Mouse (Mus musculus) ovary, postnatal 36 days (tissue): Measurements from ENCODE around the gene Itga9.

Source experiments
- DNase-seq: peaks from one replicate; pipeline ENCODE4 v3.0.0; 2022; ENCODE audit warnings: low spot score, mixed read lengths

The Itga9 gene

GRCm38 (mm10) chr9:118653436-118653835 lies 46.9 kb downstream of the Itga9 start:
- no peak for DNase-seq

GRCm38 (mm10) chr9:118654969-118655368 lies 48.5 kb downstream of the Itga9 start:
- DNase-seq = no peak

- no peak for DNase-seq
These were observed 49.2 kb downstream of the Itga9 start for GRCm38 (mm10) chr9:118655726-118656125.

DNA sequence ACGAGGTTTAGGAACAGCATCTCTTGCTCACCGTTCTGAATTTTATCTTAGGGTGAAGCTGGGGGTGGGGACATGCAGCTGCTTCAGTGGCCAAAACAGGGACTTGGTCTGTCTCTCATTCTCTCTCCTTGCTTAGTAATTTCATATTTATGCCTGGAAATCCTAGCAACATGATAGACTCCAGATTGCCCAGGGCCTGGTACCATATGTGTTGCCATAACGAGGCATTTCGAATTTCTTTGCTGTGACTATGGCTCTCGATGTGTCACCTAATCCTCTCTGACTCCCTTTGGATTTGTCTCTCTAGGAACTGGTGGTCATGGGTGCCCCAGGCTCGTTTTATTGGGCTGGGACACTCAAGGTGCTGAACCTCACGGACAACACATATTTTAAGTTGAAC lies 51.7 kb downstream of the Itga9 start:
- DNase-seq = no peak

DNA sequence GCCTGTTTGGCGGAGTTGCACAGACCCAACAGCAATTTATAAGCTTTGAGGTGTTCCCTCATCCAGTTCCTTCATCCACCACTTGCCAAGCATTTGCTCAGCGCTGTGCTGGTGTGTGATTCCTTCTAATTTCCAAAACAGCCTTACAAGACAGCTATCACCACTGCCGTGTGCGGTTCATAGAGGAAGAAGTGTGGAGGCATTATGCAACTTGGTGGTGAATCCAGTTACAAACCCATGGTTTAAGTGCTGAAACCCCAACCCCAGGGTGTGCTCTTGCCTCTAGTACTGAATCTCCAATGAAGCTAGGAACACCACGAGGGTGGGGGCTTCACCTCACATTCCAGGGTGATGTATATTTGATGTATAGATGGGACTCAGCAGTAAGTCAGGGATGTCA lies 53.3 kb downstream of the Itga9 start:
- no peak for DNase-seq

DNA sequence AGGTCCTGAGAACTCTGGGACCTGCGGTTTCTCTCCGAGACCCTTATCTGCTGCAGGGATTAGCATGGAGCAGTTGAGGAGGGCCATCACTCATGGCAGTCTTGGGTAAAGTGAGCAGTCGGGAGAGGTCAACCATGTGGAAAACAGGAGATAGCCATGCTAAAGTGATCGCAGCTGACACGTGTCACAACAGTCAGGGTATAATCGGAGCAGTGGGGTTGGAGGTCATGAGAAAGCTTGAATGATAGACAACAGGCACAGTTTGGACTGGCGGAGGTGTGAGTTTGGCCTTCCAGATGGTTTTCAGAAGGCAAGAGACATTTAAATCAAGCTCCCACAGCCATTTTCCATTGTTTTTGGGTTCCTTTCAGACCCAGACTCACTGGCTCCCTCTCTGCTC lies 53.8 kb downstream of the Itga9 start:
- DNase-seq = no peak

DNA sequence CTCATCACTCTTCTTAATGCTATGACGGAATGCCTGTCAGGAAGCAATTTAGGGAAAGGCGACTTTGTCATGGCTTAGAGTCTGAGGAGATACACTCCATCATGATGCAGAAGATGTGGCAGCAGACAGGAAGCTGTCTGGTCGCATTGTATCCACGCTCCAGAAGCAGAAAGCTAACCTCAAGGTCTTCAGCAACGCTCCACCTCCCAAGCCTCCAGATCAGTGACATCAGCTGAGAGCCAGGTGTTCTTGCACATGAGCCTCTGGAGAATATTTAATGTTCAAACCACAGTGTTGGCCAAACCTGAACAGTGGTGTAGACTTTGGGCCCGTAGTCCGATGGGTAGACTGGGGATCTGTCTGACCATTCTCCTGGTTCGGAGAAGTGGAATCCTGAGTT lies 55.5 kb downstream of the Itga9 start:
- DNase-seq = no peak

DNA sequence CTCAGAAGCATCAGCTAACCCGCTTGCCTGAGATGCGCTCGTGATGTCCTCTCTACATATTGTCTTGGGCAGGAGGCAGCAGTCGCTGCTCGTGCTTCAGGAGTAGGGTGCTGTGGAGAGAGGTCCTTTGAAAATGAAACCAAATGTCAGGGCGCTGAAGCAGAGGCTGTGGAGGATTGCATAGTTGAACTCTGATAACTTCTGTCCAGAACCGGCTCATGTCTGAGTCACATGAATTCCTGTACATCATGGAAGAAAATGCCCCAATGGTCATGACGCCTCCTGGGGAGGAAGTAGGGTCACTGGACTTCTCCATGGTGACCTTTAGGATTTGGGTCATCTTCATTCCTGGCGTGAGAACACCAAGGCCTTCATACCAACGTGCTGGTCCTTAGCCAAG lies 56.0 kb downstream of the Itga9 start:
- DNase-seq = no peak

DNA sequence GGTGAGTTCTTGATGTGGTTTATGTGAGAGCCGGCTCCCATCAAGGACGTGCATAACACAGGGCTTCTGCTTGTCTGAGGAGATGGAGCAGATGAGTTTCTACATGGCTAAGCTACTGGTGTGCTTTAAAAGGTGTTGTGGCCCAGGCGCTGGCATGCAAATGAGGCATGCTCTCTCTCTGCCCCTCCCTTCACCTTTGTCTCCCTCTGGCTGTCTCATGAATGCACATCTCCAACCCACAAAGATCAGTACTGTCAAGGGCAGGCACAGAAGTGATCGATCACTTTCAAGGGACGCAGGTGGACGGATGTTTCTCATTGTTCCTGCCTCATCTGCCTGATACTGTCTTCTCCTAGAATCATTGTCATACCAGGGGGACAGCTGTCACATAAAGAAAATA lies 57.4 kb downstream of the Itga9 start:
- DNase-seq = no peak

GRCm38 (mm10) chr9:118666069-118666468 lies 59.6 kb downstream of the Itga9 start:
- DNase-seq = no peak

DNA sequence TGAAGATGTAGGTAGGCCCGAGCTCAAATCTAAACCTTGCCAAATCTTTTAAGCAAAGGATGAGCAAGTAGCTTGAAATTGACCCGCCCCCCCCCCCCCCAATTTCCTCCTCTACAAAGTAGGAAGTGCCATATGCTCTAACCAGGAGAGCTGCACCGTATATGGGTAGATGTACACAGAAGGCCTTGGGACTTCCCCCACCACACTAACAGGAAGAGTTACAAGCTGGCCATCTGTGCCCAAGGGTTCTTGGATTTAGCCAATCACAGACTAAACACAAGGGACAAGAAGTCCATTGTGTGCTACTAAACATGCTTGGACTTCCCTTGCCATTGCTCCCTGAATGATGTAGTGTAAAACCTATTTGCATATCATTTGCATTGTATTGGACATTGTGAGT lies 63.2 kb downstream of the Itga9 start:
- no peak for DNase-seq

- DNase-seq = no peak
These were observed 67.8 kb downstream of the Itga9 start for GRCm38 (mm10) chr9:118674277-118674676.

DNA sequence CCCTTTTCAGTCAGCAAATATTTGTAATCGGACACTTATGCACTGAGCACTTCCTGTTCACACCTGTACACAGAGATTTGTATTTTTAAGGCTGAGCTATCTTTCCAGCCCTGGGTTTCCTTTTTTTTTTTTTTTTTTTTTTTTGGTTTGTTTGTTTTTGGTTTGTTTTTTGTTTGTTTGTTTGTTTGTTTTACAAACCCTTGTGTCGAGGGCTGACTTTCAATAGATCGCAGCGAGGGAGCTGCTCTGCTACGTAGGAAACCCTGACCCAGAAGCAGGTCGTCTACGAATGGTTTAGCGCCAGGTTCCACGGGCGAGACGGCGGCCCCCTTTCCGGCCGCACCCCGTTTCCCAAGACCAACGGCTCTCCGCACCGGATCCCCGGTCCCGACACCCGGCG lies 68.3 kb downstream of the Itga9 start:
- DNase-seq = no peak

- no peak for DNase-seq
These were observed 69.2 kb downstream of the Itga9 start for GRCm38 (mm10) chr9:118675573-118676170.

GRCm38 (mm10) chr9:118676692-118677091 lies 70.2 kb downstream of the Itga9 start:
- no peak for DNase-seq

DNA sequence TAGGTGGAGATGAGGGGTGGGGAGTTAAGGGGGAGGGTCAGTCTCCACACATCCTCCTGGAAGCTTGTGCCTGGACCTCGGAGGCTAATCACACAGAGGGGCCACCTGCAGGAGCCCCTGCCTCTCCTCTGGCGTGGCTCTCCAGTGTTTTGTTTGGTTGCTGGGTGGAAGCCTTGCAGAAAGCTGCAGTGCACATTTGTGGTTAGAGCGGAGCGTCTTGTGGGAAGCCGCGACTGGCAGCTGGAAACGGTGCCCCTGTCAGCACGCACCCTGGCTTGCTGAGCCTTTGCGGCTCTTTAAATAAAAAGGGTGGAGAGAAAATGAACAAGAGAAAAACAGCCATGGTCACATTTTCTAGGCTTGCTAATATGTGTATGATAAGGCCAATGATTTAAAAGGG lies 70.9 kb downstream of the Itga9 start:
- DNase-seq = no peak

- DNase-seq = no peak
These were observed 71.7 kb downstream of the Itga9 start for GRCm38 (mm10) chr9:118678020-118678750.

DNA sequence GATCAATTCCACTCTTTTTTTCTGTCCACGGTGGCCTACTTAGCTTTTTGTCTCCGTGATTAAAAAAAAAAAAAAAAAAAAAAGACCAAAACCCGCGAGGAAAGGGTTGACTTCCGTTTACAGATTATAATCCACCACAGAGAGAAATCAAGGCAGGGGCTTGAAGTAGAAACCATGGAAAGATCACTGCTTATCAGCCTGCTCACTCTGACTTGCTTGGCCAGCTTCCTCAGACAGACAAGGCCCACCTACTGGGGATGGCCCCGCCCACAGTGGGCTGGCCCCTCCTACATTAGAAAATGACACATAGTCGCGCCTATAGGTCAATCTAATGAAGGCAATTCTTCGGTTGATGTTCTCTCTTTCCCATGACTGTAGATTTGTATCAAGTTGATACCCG lies 72.3 kb downstream of the Itga9 start:
- DNase-seq = no peak

- DNase-seq = no peak
These were observed 75.0 kb downstream of the Itga9 start for GRCm38 (mm10) chr9:118681506-118681905.

DNA sequence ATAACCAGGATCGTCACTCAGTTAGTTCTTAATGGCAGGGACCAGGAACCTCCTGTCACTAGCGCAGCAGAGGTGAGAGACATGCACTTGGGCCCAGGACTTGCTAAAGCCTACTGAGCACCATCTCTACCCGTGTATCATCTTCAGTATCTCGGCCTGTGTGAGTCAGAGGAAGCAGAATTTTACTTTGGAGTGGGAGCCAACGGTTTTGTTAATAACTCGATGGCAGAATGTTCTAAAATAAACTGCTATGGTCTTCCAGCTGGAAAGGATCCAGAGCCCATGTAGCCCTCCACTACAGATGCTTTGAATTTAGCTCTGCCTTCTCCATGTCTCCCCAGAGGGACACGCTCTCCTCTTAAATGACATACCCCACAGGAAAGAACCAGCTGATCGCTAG lies 75.7 kb downstream of the Itga9 start:
- no peak for DNase-seq

DNA sequence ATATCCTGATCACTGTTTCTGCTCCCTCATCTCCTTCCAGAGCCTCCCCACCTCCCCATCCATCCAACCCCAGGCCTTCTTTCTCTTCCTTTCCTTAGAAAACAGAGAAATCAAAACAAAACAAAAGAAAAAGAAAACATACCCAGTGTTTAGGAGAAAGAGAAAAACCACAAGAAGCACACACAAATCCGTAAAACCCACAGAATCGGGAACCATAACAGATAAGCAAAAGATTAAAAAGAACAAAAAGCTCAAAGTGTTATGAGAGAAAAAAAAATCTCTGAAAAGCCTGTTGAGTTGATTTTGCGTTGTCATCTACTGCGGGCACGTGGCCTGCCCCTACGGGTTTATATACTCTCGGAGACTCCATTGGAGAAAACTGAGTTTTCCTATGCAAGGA lies 77.0 kb downstream of the Itga9 start:
- no peak for DNase-seq

DNA sequence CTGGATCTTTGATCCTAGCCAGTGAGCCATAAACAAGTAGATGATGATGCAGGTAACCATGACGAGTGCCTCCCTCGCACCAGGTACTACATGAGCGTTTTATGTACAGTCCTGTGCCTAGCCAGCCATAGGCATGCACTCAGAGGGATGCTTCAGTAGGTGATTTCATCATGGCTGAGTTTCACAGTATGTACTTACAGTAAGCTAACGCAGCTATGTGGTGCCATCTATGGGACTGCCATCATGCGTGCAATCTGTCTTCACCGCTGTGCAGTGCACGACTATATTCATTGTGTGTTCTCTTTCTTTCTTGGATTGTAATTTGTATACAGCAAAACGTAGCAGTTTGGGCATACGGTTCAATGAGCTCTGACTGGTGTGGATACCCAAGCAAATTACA lies 77.9 kb downstream of the Itga9 start:
- no peak for DNase-seq

GRCm38 (mm10) chr9:118686166-118686961 lies 79.9 kb downstream of the Itga9 start:
- DNase-seq = no peak
